Mouse (Mus musculus): ENCODE measurements around the gene Golga4.

- TF ChIP-seq CTCF (IDR thresholded peaks at IDR 0.05; ENCODE audit: insufficient read depth, low read depth, low read length) (no peak), POLR2A (IDR thresholded peaks at IDR 0.05; ENCODE audit: insufficient read depth, low read depth, low read length) (no peak)
Measured at GRCm38 (mm10) chr9:118491195-118491594, 14.9 kb upstream of the Golga4 start.

All from olfactory bulb, adult 2 months (tissue).